Mouse (Mus musculus): ENCODE measurements at regions not wholly inside any gene's neighbourhood (a gene's known extent, or its start where the extent isn't known, plus 50 kb on each side); places are given as distances from the start of the nearest gene placed in this dataset.

DNA sequence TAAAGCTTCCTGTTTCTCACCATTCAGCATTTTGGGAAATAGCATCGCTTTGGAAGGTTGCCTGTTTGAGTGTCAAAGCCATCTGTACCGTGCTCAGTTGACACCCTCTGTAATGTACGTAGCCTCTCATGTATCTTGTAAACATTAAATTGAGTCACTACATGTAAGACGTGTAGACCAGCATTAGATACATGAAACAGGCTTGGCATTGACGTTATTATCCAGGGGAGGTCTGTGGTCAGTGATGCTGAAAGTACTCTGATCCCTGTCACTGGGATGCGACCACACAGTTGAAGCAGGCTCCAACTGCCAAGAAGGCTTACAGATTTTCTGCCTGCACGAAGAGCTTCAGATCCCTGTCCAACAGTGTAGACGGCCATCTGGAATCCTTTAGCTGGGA is 872.3 kb upstream of the Lrrc6 start:
- no peak for DNase-seq

GRCm38 (mm10) chr15:67364099-67364756 is 863.5 kb upstream of the Lrrc6 start:
- no peak for DNase-seq

GRCm38 (mm10) chr15:67361012-67361571 is 860.4 kb upstream of the Lrrc6 start:
- no peak for DNase-seq

DNA sequence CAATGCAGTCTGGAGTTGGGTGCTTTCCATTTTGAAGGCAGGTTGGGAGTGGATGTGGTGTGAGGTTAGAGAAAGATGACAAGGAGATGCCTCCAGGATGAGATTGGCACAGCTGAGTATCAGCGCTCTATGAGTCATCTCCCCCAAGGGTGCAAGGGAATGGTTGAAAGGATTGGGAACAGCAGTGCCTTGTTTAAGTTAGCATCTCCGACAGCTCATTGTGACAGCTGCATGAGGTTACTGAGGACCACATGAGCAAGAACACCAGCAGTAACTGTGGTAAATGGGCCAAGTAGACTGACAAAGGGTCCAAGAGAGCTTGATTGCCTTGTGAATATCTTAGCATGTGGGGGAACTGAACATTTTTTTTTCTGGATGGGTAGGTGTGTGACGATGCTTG is 857.2 kb upstream of the Lrrc6 start:
- no peak for DNase-seq

DNA sequence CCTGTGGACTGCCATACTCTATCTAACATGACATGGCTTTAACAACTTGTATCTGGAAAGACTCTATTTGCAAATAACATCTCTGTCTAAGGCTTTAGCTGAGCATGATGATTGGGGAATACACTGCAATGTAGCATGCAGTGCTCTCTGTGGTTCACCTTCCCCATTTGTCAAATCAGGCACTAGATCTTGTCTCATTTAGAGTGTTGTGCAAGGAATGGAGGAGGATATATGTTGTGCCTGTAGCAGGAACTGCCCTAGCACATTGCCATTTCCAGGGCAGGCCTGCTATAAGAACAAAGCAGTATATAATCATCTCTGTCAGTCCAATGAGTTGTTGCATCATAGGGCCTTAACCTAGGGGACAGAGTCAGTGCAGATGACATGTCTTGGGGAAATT is 854.6 kb upstream of the Lrrc6 start:
- DNase-seq: no peak

- no peak for DNase-seq
These were observed 854.0 kb upstream of the Lrrc6 start for GRCm38 (mm10) chr15:67354598-67355159.

DNA sequence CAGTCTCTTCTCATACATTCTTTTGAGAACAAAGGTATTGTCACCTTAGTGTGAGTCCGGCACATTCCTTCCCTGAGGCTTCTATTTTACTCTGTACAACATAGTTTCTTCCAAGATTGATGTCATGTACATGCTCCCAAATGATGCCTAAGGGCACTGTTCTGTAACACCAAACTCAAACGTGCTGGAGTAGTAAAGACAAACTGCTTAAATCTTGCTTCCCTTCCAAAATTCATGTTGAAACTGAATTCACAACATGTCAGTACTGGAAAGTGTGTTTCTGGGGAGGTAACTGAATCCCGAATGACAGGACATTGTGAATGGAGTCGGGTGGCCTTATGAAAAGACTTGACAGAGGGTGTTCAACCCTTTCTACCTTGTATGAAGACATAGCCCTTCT is 848.8 kb upstream of the Lrrc6 start:
- DNase-seq: no peak

GRCm38 (mm10) chr15:67345179-67346148 is 844.8 kb upstream of the Lrrc6 start:
- DNase-seq: peak in 1 of 2 experiments; percentile 4

DNA sequence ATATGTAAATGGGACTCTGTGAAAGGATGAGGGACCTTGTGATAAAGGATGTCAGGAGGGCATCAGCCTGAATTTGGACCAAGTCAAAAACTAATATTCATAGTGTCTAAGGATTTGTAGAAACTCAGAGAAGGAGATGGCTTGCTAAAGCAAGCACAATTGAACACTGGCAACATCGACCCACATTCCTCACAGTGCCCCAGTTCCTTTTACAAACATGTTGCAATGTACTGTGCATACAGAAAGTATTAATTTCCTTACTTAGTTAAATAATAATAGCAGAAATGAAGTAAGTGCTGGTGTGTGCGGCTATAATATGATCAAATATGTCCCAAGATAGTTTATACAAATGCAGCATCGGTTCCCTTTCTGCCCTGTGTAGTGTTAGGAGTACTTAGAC is 841.3 kb upstream of the Lrrc6 start:
- no peak for DNase-seq

DNA sequence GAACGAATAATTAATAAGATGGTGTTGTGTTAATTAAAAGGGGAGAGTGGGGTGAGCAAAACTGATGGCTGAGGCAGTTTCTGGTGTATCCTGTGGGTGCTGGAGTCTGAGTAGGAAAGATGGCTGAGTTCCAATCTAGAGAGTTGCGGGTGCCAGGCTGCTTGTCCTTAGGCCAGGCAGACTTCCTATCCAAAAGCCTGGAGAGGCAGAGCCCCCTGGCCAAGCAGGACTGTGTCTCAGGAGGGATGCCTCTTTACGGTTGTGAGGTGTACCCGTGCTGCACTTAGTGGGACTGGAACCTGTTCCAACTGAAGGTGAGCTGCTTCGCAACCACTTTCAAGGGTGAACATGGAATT is 836.3 kb upstream of the Lrrc6 start:
- no peak for DNase-seq

DNA sequence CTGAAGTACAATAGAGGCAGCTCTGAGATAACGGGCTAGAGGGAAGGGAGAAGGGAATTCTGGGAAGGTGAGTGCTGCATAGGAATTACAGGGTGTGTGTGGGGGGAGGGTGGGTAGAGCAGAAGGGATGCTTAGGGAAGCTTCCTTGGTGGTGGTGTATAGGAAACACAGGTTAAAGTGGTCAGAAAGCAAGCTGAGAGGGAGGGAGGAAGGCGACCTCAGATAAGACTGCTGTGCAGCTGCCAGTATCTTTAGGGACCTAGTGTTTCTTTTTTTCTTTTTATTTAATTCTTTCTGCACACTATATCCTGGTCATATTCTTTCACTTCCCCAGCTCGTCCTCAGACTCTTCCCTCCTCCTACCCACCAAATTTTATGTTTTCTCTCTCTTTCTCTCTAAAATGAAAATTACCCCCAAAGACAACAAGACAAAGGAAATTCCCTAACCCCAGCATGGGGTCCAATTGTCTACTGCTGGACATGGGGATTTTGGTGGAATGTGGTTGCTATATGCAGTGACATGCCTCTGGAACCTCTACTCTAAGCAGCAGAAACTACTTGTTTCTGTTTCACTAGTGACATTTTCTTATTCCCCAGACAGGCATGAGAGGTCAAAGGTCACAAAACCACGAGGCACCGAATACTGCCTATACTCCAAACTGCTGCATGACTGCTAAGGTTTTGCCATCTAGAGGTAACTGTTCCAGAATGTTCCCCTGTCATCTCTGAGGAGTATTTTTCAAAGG is 835.8 kb upstream of the Lrrc6 start:
- no peak for DNase-seq

GRCm38 (mm10) chr15:67332521-67332920 is 831.8 kb upstream of the Lrrc6 start:
- DNase-seq: no peak

DNA sequence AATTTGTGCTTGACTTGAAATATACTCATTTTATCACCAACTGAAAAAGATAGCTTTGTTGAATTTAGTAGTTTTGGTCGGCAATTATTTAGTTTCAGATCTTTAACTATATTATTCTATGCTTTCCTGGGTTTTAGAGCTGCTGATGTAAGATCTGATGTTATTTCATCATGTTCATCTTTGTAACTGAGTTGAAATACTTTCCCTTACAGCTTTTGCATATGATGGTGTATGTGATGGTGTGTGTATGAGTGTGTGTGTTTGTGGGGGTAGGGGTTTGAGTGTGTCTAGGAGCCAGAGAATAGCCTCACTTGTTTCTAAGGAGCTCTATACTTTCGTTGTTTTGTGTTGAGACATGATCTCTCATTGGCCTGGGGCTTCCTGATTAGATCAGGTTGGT is 819.6 kb upstream of the Lrrc6 start:
- no peak for DNase-seq

DNA sequence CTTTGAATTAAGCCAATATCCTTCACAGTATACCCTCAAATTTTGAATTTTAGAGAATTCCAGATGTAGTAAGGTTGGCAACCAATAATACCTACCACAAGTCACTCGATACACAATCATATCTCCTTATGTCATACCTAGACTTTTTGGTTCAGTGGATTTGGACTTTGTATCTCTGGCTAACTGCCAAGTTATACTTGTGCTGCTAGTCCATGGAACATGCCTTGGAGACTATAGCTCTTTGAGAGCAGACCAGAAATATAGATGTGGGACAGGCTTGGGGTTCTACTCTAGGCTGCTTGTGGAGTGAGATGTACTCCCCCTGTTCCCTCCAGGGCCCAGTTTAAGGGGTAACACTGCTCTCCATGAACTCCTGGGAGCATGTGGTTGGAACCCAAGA is 814.5 kb upstream of the Lrrc6 start:
- no peak for DNase-seq

DNA sequence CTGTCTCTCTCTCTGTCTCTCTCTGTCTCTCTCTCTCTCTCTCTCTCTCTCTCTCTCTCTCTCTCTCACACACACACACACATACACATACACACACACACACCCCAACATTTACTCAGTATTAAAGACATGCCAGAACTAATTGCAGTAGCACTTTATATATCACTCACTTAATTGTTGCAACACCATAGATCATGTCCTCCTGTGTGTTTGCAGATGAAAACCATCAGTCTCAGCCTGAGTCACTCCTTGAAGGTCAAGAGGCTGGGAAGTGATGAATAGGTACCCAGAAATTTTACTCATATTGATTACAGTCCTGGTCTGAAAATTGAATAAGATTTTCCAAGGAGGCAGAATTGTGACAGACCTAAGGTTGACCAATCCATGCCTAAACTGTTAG is 812.9 kb upstream of the Lrrc6 start:
- no peak for DNase-seq

DNA sequence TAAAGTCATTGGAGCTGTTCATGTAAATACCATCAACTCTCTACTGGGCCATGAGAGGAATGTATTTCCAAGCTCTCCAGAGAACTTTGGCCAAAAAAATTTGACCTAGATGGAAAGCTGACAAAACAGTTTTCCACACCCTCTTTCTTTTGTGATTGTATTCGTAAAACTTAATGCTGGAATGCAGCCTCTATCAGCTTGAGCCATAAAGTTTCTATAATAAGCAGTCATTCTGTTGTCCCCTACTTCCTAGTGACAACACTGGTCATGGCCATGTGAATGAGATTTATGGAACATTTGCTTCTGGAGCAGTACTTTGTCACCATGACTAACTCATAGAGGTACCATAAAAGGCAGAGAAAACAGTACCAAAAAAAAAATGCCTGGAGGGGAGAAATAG is 805.0 kb upstream of the Lrrc6 start:
- DNase-seq: no peak

DNA sequence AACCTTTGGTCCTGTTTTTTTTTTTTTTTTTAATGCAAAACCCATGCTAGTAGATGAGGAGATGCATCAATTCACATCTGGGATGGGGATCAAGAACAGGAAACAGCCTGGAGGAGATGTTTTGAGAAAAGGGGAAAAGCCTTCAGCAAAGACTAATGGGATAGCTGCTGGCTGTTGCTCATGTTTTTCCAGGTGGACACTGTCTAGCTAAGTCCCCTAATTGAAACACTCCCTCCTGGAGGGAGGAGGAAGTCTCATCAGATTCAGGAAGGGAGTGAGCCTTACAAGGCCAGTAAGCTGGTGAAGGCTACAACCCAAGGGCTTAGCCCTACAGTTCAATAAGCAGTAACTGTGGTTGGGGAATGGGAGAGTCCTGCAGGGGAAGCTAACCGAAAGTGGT is 803.1 kb upstream of the Lrrc6 start:
- DNase-seq: no peak

DNA sequence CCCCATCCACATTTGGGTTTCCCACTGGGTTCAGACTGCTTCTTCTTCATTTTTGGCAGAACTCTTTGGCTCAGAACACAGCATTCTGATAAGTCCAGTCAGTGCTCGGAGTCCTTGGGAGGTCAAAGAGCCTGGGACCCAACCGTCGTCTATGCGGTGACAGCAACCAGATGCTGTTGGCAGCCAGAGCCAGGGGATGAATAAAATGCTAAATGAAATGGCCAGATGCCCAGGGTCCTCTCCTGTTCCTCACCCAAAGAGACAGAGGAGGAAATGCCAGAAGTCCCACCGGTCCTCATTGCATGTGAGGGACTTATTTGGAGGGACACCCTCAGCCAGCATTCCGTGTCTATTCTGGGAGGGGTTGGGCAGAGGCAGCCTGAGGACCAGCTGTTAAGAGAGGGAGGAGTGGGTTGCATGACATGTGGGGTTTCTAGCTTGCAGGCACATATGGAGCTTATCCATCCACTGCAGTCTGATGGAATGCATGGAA is 801.2 kb upstream of the Lrrc6 start:
- DNase-seq: no peak

GRCm38 (mm10) chr15:67301024-67301423 is 800.3 kb upstream of the Lrrc6 start:
- no peak for DNase-seq

- DNase-seq: no peak
These were observed 794.1 kb upstream of the Lrrc6 start for GRCm38 (mm10) chr15:67294797-67295196.

- DNase-seq: peak; percentile 28 to 37
These were observed 789.0 kb upstream of the Lrrc6 start for GRCm38 (mm10) chr15:67289749-67290148.

DNA sequence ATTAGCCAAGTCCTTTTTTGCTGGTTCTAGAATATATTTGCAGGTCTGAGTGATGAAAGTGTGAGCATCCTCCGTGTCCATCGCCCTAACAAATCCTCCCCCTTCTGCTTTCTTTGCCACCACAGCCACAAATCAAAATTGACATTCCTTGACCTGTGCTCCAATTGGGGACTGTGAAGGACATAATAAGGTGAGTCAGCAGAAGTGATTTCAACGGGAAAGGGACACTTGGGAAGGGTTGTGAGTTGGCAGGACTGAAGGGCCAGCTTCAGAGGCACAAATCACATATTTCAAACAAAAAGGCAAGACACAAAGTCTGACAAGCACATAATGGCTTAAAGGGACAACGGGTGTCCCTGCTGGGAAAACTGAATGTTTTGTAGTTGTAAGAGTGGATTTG is 784.2 kb upstream of the Lrrc6 start:
- no peak for DNase-seq

Data from spleen, adult 18-20 months (tissue).